9 mouse cellular contexts compared by ENCODE assay signal in the genomic region with DNA sequence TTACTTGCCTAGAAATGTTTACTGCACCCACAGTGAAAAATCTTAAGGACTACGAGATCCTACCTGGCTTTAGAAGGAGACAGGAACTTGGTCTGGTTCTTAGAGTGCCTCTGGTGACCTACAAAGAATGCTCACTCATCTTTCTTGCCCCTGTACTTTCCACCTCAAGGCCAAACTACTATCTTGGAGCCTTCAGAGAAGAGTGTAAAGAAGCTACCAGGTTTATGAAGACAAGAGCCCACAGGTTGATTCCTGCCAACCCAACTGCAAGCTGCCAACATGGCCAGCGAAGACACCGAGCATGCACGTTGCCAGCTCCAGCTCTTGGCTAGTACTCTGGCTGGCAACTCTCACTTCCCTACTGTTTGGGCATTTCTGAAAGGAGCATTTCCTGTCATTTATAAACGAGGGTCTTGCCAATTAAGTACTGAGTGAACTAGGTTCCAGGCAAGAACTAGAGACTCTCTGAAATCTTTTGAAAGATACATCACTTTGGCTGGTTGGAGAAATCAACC. TPM values are rescaled to one million over a fixed set of nuclear protein-coding genes. Genes with fewer than 3 reads are reported as not detected.
DNase-seq lines count a peak whose midpoint lies in the region; ATAC-seq and TF ChIP-seq lines count a peak whose summit lies in the region.
"Had no signal": no experiment of that assay in that cellular context is flagged by ENCODE, and none has a peak within 500 bp of the region (broad histone marks: within the 10 kb centered on the region; RNA-seq: fewer than 3 reads in every experiment).

No protein-coding gene starts in this region.

- H3K4me2 ChIP-seq in heart, postnatal 0 days (ENCODE audit: low read depth, low read length), result peak overlapping the region; percentile 53
- peak overlapping the region; percentile 45 for H3K4me2 ChIP-seq in stomach, postnatal 0 days (replicated peaks; ENCODE audit: low read depth)

- DNase-seq in heart, adult 18-20 months, result peak; percentile 33 to 45
- DNase-seq in heart, embryonic 10.5 days (ENCODE audit: low spot score), result no peak
- DNase-seq in ovary, postnatal 36 days (ENCODE audit: low spot score), result peak; percentile 14
- DNase-seq in ovary, postnatal 10 days (ENCODE audit: low spot score), result no peak
- DNase-seq in heart, postnatal 0 days (ENCODE audit: low spot score), result no peak
- no peak for DNase-seq in stomach, postnatal 0 days (ENCODE audit: low spot score)
- DNase-seq in spleen, postnatal 4 days (ENCODE audit: low spot score in 2 of 2), result no peak
- DNase-seq in embryo, embryonic 11 days, result no peak

- 85% methylated on average over 5 of the region's 5 CpGs for WGBS in heart, embryonic 10.5 days
- WGBS in heart, postnatal 0 days, result 57% methylated on average over 5 of the region's 5 CpGs
- WGBS in stomach, postnatal 0 days, result 49% methylated on average over 5 of the region's 5 CpGs

- no peak overlapping the region for H3K4me3 ChIP-seq in heart, embryonic 10.5 days
- no peak overlapping the region for H3K4me3 ChIP-seq in heart, postnatal 0 days (ENCODE audit: low read depth, low read length)
- H3K4me3 ChIP-seq in stomach, postnatal 0 days (ENCODE audit: low read depth, low read length), result 0 out of 2 replicates have a peak overlapping the region, but pooled peaks have one; percentile 8
- H3K4me3 ChIP-seq: megakaryocyte, embryonic 14.5 days had no signal

- H3K9ac ChIP-seq in heart, postnatal 0 days (replicated peaks; ENCODE audit: low read depth, low read length), result no peak overlapping the region
- no peak overlapping the region for H3K9ac ChIP-seq in stomach, postnatal 0 days (ENCODE audit: low read length)

- H3K27ac ChIP-seq in heart, embryonic 10.5 days, result no peak overlapping the region
- H3K27ac ChIP-seq in heart, postnatal 0 days (ENCODE audit: low read depth), result peak overlapping the region; percentile 79
- peak overlapping the region; percentile 88 for H3K27ac ChIP-seq in stomach, postnatal 0 days (replicated peaks)

- ATAC-seq in heart, postnatal 0 days (ENCODE audit: insufficient read depth, low read depth), result no peak
- peak; percentile 16; the same call in 1 of the 2 replicates for ATAC-seq in stomach, postnatal 0 days (ENCODE audit: low FRiP score, low TSS enrichment)

- peaks cover 33% of the 10 kb centered on the region for H3K4me1 ChIP-seq in heart, embryonic 10.5 days
- peaks cover 37% of the 10 kb centered on the region for H3K4me1 ChIP-seq in heart, postnatal 0 days (ENCODE audit: control insufficient read depth, insufficient read depth)
- H3K4me1 ChIP-seq in stomach, postnatal 0 days (replicated peaks; ENCODE audit: control insufficient read depth, insufficient read depth), result peaks cover 11% of the 10 kb centered on the region

- no peak for TF ChIP-seq EP300 in heart, postnatal 0 days (IDR thresholded peaks at IDR 0.05; ENCODE audit: low read depth)
- no peak for TF ChIP-seq EP300 in stomach, postnatal 0 days (optimal IDR thresholded peaks at IDR 0.05)

- peaks cover 58% of the 10 kb centered on the region for H3K36me3 ChIP-seq in heart, embryonic 10.5 days
- H3K36me3 ChIP-seq in heart, postnatal 0 days (replicated peaks; ENCODE audit: control insufficient read depth, insufficient read depth, low read length), result peaks cover 18% of the 10 kb centered on the region
- no peaks in the 10 kb centered on the region; the same call in 1 of the 2 replicates for H3K36me3 ChIP-seq in stomach, postnatal 0 days (ENCODE audit: control insufficient read depth, insufficient read depth, low read length)

- no peaks in the 10 kb centered on the region for H3K27me3 ChIP-seq in heart, embryonic 10.5 days (ENCODE audit: insufficient read depth, poor library complexity, severe bottlenecking)
- no peaks in the 10 kb centered on the region for H3K27me3 ChIP-seq in heart, postnatal 0 days (ENCODE audit: control insufficient read depth, insufficient read depth, low read length)
- no peaks in the 10 kb centered on the region for H3K27me3 ChIP-seq in stomach, postnatal 0 days (ENCODE audit: control insufficient read depth, insufficient read depth, low read length)
- H3K27me3 ChIP-seq: megakaryocyte, embryonic 14.5 days had no signal

- no peak for TF ChIP-seq CTCF in heart, postnatal 0 days (IDR thresholded peaks at IDR 0.05; ENCODE audit: low read depth)
- TF ChIP-seq CTCF in stomach, postnatal 0 days (IDR thresholded peaks at IDR 0.05; ENCODE audit: low read depth), result no peak

- no peaks in the 10 kb centered on the region for H3K9me3 ChIP-seq in heart, embryonic 10.5 days
- H3K9me3 ChIP-seq in heart, postnatal 0 days (replicated peaks; ENCODE audit: control insufficient read depth, low read length), result no peaks in the 10 kb centered on the region
- no peaks in the 10 kb centered on the region for H3K9me3 ChIP-seq in stomach, postnatal 0 days (ENCODE audit: control insufficient read depth, low read length)
- H3K9me3 ChIP-seq: megakaryocyte, embryonic 14.5 days had no signal

RNA-seq across cellular contexts. Expression of gene Malsu1, which starts 24.1 kb away (rescaled TPM):
- total RNA-seq in heart, adult 18-20 months (2021), result 10 to 100 TPM; 40.5 to 45.0 TPM
- 60.2 and 63.1 TPM in 2 replicates for polyA plus RNA-seq in heart, embryonic 10.5 days (2016; fragmentation: Nextera tagmentation; extraction: Ambion mirVana)
- 20.0 and 35.3 TPM in 2 replicates for total RNA-seq in heart, postnatal 0 days (2014; rRNA removed; ENCODE audit: low replicate concordance)
- 97.6 and 105 TPM in 2 replicates for polyA plus RNA-seq in heart, postnatal 0 days (2015; fragmentation: Nextera tagmentation; extraction: Ambion mirVana)
- 76.6 and 87.6 TPM in 2 replicates for polyA plus RNA-seq in stomach, postnatal 0 days (2015; fragmentation: Nextera tagmentation; extraction: Ambion mirVana)

Comparison
In these comparisons a context has a peak if more than half of its experiments do, and no peak if none do; other contexts are left out.
1. DNase-seq: peak in heart, adult 18-20 months (2 of 2) and ovary, postnatal 36 days (single experiment); none in heart, embryonic 10.5 days (single experiment), ovary, postnatal 10 days (single experiment), heart, postnatal 0 days (single experiment), stomach, postnatal 0 days (single experiment), spleen, postnatal 4 days (0 of 2) and embryo, embryonic 11 days (single experiment).